Mouse (Mus musculus) lung, adult 2 months (tissue): ENCODE data around the gene Skap1.

ENCODE experiments used
- CTCF ChIP-seq: fragments of 200-500 bp; IDR thresholded peaks from 2 replicates; pipeline ENCODE4 v1.5.1; 2011; ENCODE audit warnings: mild to moderate bottlenecking, low read length, control low read depth; ENCODE audit not compliant: insufficient read depth
- POLR2A ChIP-seq: fragments of 200-500 bp; IDR thresholded peaks from 2 replicates; pipeline ENCODE4 v1.6.1; 2011; ENCODE audit warnings: low read depth, mild to moderate bottlenecking, control low read depth, low read length, borderline replicate concordance; ENCODE audit errors: extremely low read depth

DNA sequence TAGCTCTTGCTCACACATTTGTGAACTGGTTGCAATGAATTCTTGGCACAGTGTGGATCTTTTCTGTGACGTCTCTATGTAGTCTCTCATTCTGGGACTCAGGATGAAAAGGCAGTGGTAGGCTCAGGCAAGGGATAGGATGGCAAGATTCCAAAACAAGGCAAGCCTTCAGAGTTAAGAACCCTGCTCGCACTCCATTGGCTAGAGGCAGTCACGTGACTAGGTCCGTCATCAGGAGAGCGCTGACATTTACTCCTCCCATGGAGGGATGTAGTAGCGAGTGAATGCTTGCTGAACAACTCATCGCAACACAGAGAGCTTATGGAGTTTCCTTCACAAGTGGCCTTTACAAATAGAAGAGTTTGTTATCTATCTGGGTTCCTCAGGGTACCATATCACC, 27.9 kb upstream of the Skap1 start:
- TF ChIP-seq CTCF (no peak), POLR2A (no peak)
